Mouse (Mus musculus) urinary bladder, postnatal 0 days (tissue): ENCODE measurements around the gene Apoh. TPM values are rescaled to one million over a fixed set of nuclear protein-coding genes. Genes with fewer than 3 reads are reported as not detected.

Experiments used
- polyA plus RNA-seq: library from polyadenylated mRNA; unstranded; fragments of >200 nt; fragmentation: Nextera tagmentation; extraction: Ambion mirVana; gene quantifications from 2 replicates; pipeline ENCODE4 v1.2.1, GENCODE M21; 2015

Apoh gene
- 1.0 and 4.1 TPM in 2 replicates for polyA plus RNA-seq

DNA sequence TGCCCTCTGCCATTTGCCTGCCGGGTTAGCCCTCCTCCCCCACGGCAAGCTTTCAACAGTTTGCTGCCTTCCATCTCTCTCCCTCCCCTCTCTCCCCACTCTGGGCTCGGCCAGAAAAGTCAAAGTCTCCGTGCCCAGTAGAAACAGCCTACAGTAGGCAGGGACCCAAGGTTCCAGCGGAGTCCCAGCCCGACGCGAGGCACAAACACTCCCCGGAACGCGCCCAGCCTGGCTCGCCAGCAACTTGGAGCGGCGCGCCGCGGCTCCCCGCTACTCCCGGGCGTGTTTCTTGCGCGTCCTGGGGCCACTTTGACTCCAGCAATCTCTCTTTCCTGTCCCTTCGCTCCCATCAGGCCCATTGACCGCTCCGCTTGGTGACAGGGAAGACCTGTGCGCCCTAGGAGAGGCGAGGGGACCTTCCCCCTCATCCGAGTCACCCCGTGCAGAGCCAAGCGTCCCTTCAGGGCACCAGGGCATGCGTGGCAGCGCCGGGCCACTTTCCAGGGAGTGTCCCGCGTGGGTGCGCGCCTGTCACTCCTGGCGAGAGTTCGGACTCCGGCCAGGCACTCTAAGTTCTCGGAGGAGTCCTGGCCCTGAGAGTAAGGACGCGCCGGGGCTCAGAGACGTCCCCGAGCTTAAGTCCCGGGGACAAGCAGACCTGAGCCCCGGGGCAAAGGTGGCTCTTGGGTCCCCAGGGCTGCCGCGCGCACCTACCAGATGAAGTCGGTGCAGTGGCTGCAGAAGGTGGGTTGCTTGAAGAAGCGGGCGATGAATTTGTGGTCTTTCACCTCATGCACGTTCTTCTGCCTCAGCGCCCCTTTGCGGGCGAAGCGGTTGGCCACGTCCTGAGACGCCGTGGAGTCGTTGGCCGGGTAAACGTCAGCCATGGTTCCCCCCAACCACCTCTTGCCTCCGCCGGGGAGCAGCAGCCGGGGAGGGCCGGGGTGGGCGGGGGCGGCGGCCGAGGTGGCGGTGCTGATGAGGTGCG, at the start of gene Apoh:
Gene Apoh, plus strand, starts transcription at position 574 of the 988 bp plus-strand sequence.

DNA sequence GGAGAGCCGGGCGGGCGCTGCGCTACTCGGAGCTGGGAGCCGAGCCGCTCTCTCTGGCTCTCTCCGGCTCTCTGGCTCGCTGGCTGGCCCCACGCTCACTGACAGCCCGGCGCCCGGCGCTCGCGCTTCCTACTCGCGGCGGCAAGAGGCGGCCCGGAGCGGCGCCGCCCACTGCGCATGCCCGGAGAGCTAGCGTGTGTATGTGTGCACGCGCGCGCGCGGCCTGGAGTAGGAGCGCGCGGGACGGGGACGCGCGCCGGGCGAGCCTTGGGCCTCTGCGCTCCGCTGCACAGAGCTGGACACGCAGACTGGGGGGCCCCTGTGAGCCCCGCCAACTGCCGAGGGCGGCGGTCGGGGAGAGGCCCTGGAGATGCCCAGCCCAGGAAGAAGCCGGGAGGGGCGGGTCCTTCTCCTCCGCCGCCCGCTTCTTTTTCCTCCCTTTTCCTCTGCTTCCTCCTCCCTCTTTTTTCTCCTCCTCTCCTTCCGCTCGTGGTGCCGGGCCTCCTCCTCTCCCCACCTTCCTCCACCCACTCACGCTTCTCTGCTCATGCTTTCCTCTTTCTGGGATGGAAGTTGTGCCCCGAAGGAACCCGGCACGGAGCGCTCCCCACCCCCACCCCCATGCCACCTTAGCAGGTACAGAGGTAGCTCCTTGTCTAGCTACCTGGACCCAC, 772 bp downstream of the Apoh start, which contains the start of gene Prkca:
Gene Prkca, minus strand, starts transcription at position 140 of the 674 bp plus-strand sequence.

DNA sequence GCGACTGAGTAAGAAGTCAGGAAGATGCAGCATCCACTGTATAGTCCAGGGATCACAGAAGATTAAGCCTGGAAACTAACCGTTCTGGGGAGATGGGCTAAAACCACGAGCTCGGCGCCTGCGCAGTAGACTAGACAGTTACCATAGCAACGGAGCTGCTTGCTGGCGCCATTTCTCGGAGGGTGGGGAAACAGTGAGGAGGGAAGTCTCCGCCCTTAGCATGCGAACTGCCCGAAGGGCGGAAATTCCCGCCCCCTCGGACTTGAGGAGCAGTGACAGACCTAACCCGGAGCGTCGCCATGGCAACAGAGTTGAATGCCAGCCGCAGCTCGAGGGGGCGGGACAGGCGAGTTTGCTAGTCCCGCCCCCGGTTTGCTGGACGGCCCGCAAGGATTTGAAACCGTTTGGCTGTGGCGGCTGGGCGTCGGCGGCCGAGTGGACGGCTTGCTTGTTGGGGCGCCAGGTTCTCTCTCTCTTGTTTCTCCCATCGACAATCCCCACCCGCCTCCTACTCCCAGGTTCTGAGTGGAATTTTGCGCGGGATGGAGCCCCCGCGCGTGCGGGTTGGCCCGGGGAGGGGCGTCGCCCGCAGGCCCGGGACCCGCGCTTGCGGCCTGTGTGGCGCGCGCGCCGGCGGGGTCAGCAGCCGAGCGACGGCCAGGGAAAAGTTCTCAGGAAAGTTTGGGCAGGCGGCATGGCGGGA, 81.9 kb downstream of the Apoh start, which contains the start of gene Cep112:
Gene Cep112, plus strand, starts transcription at position 304 of the 703 bp plus-strand sequence.

Other genes starting within 250 kb of the Apoh start
- 7.9 and 13.0 TPM in 2 replicates for gene Prkca, start 574 bp downstream of the Apoh start, polyA plus RNA-seq
- gene Cep112, start 81.8 kb downstream of the Apoh start, polyA plus RNA-seq: 4.6 and 5.2 TPM in 2 replicates